Mouse (Mus musculus): Measurements from ENCODE around the gene Gimap8. TPM values are rescaled to one million over a fixed set of nuclear protein-coding genes. Genes with fewer than 3 reads are reported as not detected.

Gene Gimap8
- polyA plus RNA-seq, 1 experiment from 2014 or later, result 1.1 TPM

- no peak for ATAC-seq (ENCODE audit: insufficient number of reproducible peaks, low FRiP score, low TSS enrichment, low read depth)
- H3K36me3 ChIP-seq, result no peaks in the 10 kb centered on the region
- no peak overlapping the region for H3K9ac ChIP-seq
- WGBS, result 39% methylated on average over 1 of the region's 1 CpGs
- no peak overlapping the region for H3K4me3 ChIP-seq (replicated peaks)
- H3K27me3 ChIP-seq, result no peaks in the 10 kb centered on the region
- H3K9me3 ChIP-seq (replicated peaks), result no peaks in the 10 kb centered on the region
- no peak overlapping the region for H3K27ac ChIP-seq (replicated peaks)
- H3K4me1 ChIP-seq, result no peaks in the 10 kb centered on the region
- no peak overlapping the region for H3K4me2 ChIP-seq (replicated peaks)
These were observed 50.5 kb downstream of the Gimap8 start for GRCm38 (mm10) chr6:48697555-48697930.

DNA sequence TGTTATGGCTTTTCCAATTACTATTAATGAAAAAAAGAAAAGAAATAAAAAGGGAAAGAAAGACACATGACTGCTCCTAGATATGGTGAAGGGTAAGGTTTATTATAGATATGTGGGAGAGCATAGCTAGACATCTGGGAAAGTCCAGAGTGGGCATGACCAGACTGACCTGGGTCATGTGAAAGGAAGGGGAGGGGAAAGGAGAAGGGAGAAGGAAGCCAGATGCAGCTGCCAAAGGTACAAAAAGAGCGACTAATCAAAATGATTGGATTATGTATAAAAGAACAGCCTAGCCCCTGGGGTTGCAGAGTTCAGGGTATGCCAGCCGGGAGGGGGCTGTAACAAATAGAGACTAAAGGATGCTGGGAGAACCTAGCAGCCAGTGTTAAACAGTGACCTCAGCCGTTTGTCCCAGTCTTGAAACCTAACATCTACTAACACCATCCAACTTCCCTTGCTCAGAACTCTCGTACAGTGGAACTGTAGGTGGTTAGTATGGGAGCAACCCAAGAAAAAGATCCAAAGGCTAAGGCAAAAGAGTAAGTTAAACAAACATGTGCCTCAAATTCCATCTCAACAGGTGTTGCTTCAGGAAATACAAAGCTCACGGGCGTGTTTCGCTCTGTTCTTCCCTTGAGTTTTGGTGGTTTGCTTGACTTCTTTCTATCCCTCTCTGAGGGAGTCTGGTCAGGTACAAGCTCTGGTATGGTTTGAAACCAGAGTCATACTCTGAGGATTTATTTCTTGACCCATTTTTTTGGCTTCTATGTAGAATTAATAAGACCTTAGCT is 51.2 kb downstream of the Gimap8 start:
- no peaks in the 10 kb centered on the region for H3K9me3 ChIP-seq (replicated peaks)
- no peaks in the 10 kb centered on the region for H3K27me3 ChIP-seq
- H3K36me3 ChIP-seq, result no peaks in the 10 kb centered on the region
- ATAC-seq (ENCODE audit: insufficient number of reproducible peaks, low FRiP score, low TSS enrichment, low read depth), result no peak
- no peak overlapping the region for H3K9ac ChIP-seq
- H3K4me1 ChIP-seq, result no peaks in the 10 kb centered on the region
- H3K4me3 ChIP-seq (replicated peaks), result no peak overlapping the region
- H3K4me2 ChIP-seq (replicated peaks), result no peak overlapping the region
- WGBS, result 68% methylated on average over 7 of the region's 7 CpGs
- no peak overlapping the region for H3K27ac ChIP-seq (replicated peaks)

DNA sequence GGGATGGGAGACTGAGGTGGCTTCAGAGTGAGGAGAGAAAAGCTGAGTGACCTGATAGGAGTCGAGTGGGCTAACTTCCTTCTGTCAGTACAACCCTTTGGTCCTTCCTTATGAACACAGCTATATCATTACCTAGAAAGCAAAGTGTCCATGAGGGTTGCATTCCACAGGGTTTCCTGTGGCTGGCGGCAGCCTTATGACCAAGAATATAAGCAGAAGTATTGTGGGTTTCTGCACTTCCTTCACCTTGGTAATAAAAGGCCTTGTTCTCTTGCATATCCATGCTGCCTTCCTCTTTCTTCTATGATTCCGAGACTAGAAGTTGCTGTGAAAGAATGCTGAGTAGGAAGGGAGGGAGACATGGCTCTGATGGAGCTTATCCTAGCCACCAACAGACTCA is 51.9 kb downstream of the Gimap8 start:
- Histone ChIP-seq H3K4me2 (replicated peaks) (no peak overlapping the region), H3K4me1 (no peaks in the 10 kb centered on the region), H3K9me3 (replicated peaks) (no peaks in the 10 kb centered on the region), H3K27me3 (no peaks in the 10 kb centered on the region), H3K4me3 (replicated peaks) (no peak overlapping the region), H3K27ac (replicated peaks) (no peak overlapping the region), H3K9ac (no peak overlapping the region), H3K36me3 (no peaks in the 10 kb centered on the region)
- ATAC-seq (ENCODE audit: insufficient number of reproducible peaks, low FRiP score, low TSS enrichment, low read depth), result no peak
- 77% methylated on average over 3 of the region's 3 CpGs for WGBS

- ATAC-seq (ENCODE audit: insufficient number of reproducible peaks, low FRiP score, low TSS enrichment, low read depth), result no peak
- WGBS, result 48% methylated on average over 5 of the region's 5 CpGs
- Histone ChIP-seq H3K4me2 (replicated peaks) (no peak overlapping the region), H3K27ac (replicated peaks) (0 out of 2 replicates have a peak overlapping the region, but pooled peaks have one; percentile 4), H3K9ac (no peak overlapping the region), H3K27me3 (no peaks in the 10 kb centered on the region), H3K4me1 (no peaks in the 10 kb centered on the region), H3K9me3 (replicated peaks) (no peaks in the 10 kb centered on the region), H3K36me3 (no peaks in the 10 kb centered on the region), H3K4me3 (replicated peaks) (no peak overlapping the region)
These were observed 53.4 kb downstream of the Gimap8 start for GRCm38 (mm10) chr6:48700251-48701075.

DNA sequence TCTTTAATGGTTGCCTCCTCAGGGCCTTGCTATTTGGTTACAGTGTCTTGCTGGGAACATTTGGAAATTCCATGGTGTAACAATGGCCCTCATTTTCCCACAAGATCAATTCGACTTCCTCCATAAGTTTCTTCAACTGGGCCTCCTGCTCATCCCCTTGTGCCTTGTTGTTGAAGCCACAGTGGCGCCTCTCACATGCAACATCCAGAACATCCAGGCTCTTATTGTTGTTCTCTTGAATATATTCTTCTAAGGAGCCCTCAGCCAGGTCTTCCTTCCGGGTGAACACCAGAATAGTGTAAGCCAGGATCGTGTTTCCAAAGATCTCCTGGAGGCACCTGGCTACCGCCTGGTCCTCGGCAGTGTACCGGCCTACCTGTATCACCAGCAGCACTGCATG is 55.1 kb downstream of the Gimap8 start:
- no peaks in the 10 kb centered on the region for H3K4me1 ChIP-seq
- WGBS, result 73% methylated on average over 7 of the region's 7 CpGs

DNA sequence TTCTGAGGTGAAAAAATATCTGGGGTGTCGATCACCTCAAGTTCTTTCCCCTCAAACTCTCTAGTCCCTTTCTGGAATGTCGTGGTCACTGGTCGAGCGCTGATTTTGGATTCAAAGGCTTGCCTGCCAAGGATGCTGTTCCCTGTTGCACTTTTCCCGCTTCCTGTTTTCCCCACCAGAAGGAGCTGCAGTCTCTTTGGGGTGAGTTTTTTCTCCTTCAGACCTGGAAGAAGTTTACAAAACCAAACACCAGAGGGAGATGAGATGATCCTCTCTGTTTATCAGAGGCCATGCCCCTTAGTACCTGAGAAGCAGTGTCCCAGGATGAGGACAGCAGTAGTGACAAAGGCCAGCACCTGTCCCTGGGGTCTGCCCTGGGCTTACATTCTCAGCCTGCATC is 55.6 kb downstream of the Gimap8 start:
- H3K27ac ChIP-seq (replicated peaks), result no peak overlapping the region
- no peak overlapping the region for H3K4me2 ChIP-seq (replicated peaks)
- H3K36me3 ChIP-seq, result no peaks in the 10 kb centered on the region
- no peak overlapping the region for H3K4me3 ChIP-seq (replicated peaks)
- no peaks in the 10 kb centered on the region for H3K4me1 ChIP-seq
- H3K9ac ChIP-seq, result no peak overlapping the region
- no peaks in the 10 kb centered on the region for H3K27me3 ChIP-seq
- ATAC-seq (ENCODE audit: insufficient number of reproducible peaks, low FRiP score, low TSS enrichment, low read depth), result no peak
- WGBS, result 60% methylated on average over 5 of the region's 5 CpGs
- H3K9me3 ChIP-seq (replicated peaks), result no peaks in the 10 kb centered on the region

More for the DNA sequence above, 55.1 kb downstream of the Gimap8 start:
- Histone ChIP-seq H3K27me3 (no peaks in the 10 kb centered on the region), H3K4me3 (replicated peaks) (no peak overlapping the region), H3K4me2 (replicated peaks) (no peak overlapping the region), H3K9me3 (replicated peaks) (no peaks in the 10 kb centered on the region), H3K27ac (replicated peaks) (no peak overlapping the region), H3K36me3 (no peaks in the 10 kb centered on the region), H3K9ac (no peak overlapping the region)
- ATAC-seq (ENCODE audit: insufficient number of reproducible peaks, low FRiP score, low TSS enrichment, low read depth), result no peak

DNA sequence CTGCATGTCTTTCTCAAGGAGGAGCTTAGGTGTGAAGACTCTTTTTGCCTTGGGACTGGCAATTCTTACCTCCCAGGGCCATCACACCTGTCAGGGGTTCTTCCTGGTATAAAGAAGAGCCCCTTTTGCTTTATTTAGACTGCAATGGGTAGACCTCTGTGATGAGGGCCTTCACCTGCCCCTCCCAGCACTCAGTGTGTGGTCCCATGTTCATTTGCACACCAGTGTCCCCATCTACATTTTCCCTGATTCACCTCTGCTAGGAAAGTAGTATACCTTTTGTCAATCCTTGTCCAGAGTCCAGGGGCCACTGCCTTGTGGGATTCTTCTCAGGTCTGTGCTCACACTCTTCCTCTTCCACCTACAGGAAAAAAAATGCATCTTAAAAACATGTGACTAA is 57.1 kb downstream of the Gimap8 start:
- no peak overlapping the region for H3K4me3 ChIP-seq (replicated peaks)
- H3K36me3 ChIP-seq, result no peaks in the 10 kb centered on the region
- no peaks in the 10 kb centered on the region for H3K9me3 ChIP-seq (replicated peaks)
- no peak for ATAC-seq (ENCODE audit: insufficient number of reproducible peaks, low FRiP score, low TSS enrichment, low read depth)
- no peak overlapping the region for H3K27ac ChIP-seq (replicated peaks)
- no peak overlapping the region for H3K9ac ChIP-seq
- no peaks in the 10 kb centered on the region for H3K4me1 ChIP-seq
- no peak overlapping the region for H3K4me2 ChIP-seq (replicated peaks)
- no peaks in the 10 kb centered on the region for H3K27me3 ChIP-seq

GRCm38 (mm10) chr6:48706130-48706529 is 59.1 kb downstream of the Gimap8 start:
- WGBS, result 51% methylated on average over 3 of the region's 3 CpGs
- Histone ChIP-seq H3K9me3 (replicated peaks) (no peaks in the 10 kb centered on the region), H3K27ac (replicated peaks) (no peak overlapping the region), H3K4me1 (no peaks in the 10 kb centered on the region), H3K4me2 (replicated peaks) (no peak overlapping the region), H3K9ac (no peak overlapping the region), H3K27me3 (no peaks in the 10 kb centered on the region), H3K4me3 (replicated peaks) (no peak overlapping the region), H3K36me3 (no peaks in the 10 kb centered on the region)
- ATAC-seq (ENCODE audit: insufficient number of reproducible peaks, low FRiP score, low TSS enrichment, low read depth), result no peak

Other genes with a start within 250 kb of the Gimap8 start
- 28.5 and 29.5 TPM in 2 replicates for gene Zfp467, start 201.4 kb upstream of the Gimap8 start, polyA plus RNA-seq (2015; fragmentation: Nextera tagmentation; extraction: Ambion mirVana)
- gene Sspo, start 199.0 kb upstream of the Gimap8 start, polyA plus RNA-seq (2015; fragmentation: Nextera tagmentation; extraction: Ambion mirVana), result 0.25 and 0.51 TPM in 2 replicates
- 21.9 and 25.7 TPM in 2 replicates for gene Atp6v0e2, start 109.6 kb upstream of the Gimap8 start, polyA plus RNA-seq (2015; fragmentation: Nextera tagmentation; extraction: Ambion mirVana)
- 11.8 and 13.7 TPM in 2 replicates for gene Lrrc61, start 92.4 kb upstream of the Gimap8 start, polyA plus RNA-seq (2015; fragmentation: Nextera tagmentation; extraction: Ambion mirVana)
- gene Rarres2, start 74.4 kb upstream of the Gimap8 start, polyA plus RNA-seq (2015; fragmentation: Nextera tagmentation; extraction: Ambion mirVana), result 13.5 and 17.7 TPM in 2 replicates
- not detected in 2 replicates for gene Gm45021, start 57.6 kb upstream of the Gimap8 start, polyA plus RNA-seq (2015; fragmentation: Nextera tagmentation; extraction: Ambion mirVana)
- gene Repin1, start 53.4 kb upstream of the Gimap8 start, polyA plus RNA-seq (2015; fragmentation: Nextera tagmentation; extraction: Ambion mirVana), result 26.6 and 28.6 TPM in 2 replicates
- not detected in 2 replicates for gene Gm44965, start 53.3 kb upstream of the Gimap8 start, polyA plus RNA-seq (2015; fragmentation: Nextera tagmentation; extraction: Ambion mirVana)
- gene Zfp775, start 45.2 kb upstream of the Gimap8 start, polyA plus RNA-seq (2015; fragmentation: Nextera tagmentation; extraction: Ambion mirVana), result 5.9 TPM in 2 replicates
- 1.3 and 1.5 TPM in 2 replicates for gene AI854703, start 20.5 kb upstream of the Gimap8 start, polyA plus RNA-seq (2015; fragmentation: Nextera tagmentation; extraction: Ambion mirVana)
- gene Gimap9, start 28.9 kb downstream of the Gimap8 start, polyA plus RNA-seq (2015; fragmentation: Nextera tagmentation; extraction: Ambion mirVana), result 10.6 and 13.0 TPM in 2 replicates
- gene Gimap4, start 37.3 kb downstream of the Gimap8 start, polyA plus RNA-seq (2015; fragmentation: Nextera tagmentation; extraction: Ambion mirVana), result 12.9 and 13.4 TPM in 2 replicates
- gene Gimap6, start 61.0 kb downstream of the Gimap8 start, polyA plus RNA-seq (2015; fragmentation: Nextera tagmentation; extraction: Ambion mirVana), result 20.3 and 22.3 TPM in 2 replicates
- 0.83 and 1.3 TPM in 2 replicates for gene Gm28053, start 71.4 kb downstream of the Gimap8 start, polyA plus RNA-seq (2015; fragmentation: Nextera tagmentation; extraction: Ambion mirVana)
- gene Gimap7, start 71.4 kb downstream of the Gimap8 start, polyA plus RNA-seq (2015; fragmentation: Nextera tagmentation; extraction: Ambion mirVana), result 0.20 TPM in 1 of 2 replicates, not detected in the other
- gene Gimap1, start 91.8 kb downstream of the Gimap8 start, polyA plus RNA-seq (2015; fragmentation: Nextera tagmentation; extraction: Ambion mirVana), result 10.5 and 13.3 TPM in 2 replicates
- gene Gimap5, start 99.0 kb downstream of the Gimap8 start, polyA plus RNA-seq (2015; fragmentation: Nextera tagmentation; extraction: Ambion mirVana), result 4.6 and 7.2 TPM in 2 replicates
- not detected in 2 replicates for gene Gimap3, start 123.6 kb downstream of the Gimap8 start, polyA plus RNA-seq (2015; fragmentation: Nextera tagmentation; extraction: Ambion mirVana)
- gene Tmem176a, start 193.7 kb downstream of the Gimap8 start, polyA plus RNA-seq (2015; fragmentation: Nextera tagmentation; extraction: Ambion mirVana), result 64.4 and 77.8 TPM in 2 replicates
- gene Tmem176b, start 194.3 kb downstream of the Gimap8 start, polyA plus RNA-seq (2015; fragmentation: Nextera tagmentation; extraction: Ambion mirVana), result 212 and 224 TPM in 2 replicates
- gene Aoc1, start 225.7 kb downstream of the Gimap8 start, polyA plus RNA-seq (2015; fragmentation: Nextera tagmentation; extraction: Ambion mirVana), result 0.23 TPM in 1 of 2 replicates, not detected in the other